8 mouse cellular contexts compared by ENCODE assay signal in genomic region chr7:30373501-30373962, GRCm38 (mm10). TPM values are rescaled to one million over a fixed set of nuclear protein-coding genes. Genes with fewer than 3 reads are reported as not detected.
DNase-seq lines count a peak whose midpoint lies in the region; ATAC-seq and TF ChIP-seq lines count a peak whose summit lies in the region.

No protein-coding gene starts in this region.

- peak; percentile 27 to 97; a peak in 2 of 4 replicates for TF ChIP-seq CTCF in CH12.LX (conservative IDR thresholded peaks at IDR 0.05 in 1 of 2, IDR thresholded peaks at IDR 0.05 in 1 of 2; ENCODE audit: low read depth in 2 of 2, low read length in 2 of 2)

- peak; percentile 72 for TF ChIP-seq POLR2A in CH12.LX (IDR thresholded peaks at IDR 0.05; ENCODE audit: low read depth, low read length)

- H3K27me3 ChIP-seq in CH12.LX (replicated peaks), result peaks cover 47% of the 10 kb centered on the region
- no peaks in the 10 kb centered on the region for H3K27me3 ChIP-seq in forebrain, embryonic 11.5 days (ENCODE audit: control insufficient read depth, insufficient read depth, low read length)
- no peaks in the 10 kb centered on the region for H3K27me3 ChIP-seq in heart, embryonic 16.5 days (ENCODE audit: control insufficient read depth, insufficient read depth, low read length)
- no peaks in the 10 kb centered on the region; the same call in 1 of the 2 replicates for H3K27me3 ChIP-seq in liver, embryonic 15.5 days
- H3K27me3 ChIP-seq in neural tube, embryonic 12.5 days (replicated peaks), result no peaks in the 10 kb centered on the region

- in situ Hi-C loops in CH12.LX (cut with MboI; ENCODE audit: low pct_ligation_motif_present, low pct_unique_long_range_greater_than_20kb, low sequenced_read_pairs), result no loop called here

- H3K9me3 ChIP-seq in CH12.LX (replicated peaks; ENCODE audit: low read length), result peaks cover 4% of the 10 kb centered on the region
- no peaks in the 10 kb centered on the region for H3K9me3 ChIP-seq in forebrain, embryonic 11.5 days (ENCODE audit: control insufficient read depth, low read length)
- H3K9me3 ChIP-seq in heart, embryonic 16.5 days (replicated peaks; ENCODE audit: control insufficient read depth, low read length), result no peaks in the 10 kb centered on the region
- H3K9me3 ChIP-seq in liver, embryonic 15.5 days (replicated peaks), result no peaks in the 10 kb centered on the region
- H3K9me3 ChIP-seq in neural tube, embryonic 12.5 days, result no peaks in the 10 kb centered on the region

- H3K79me2 ChIP-seq in CH12.LX (replicated peaks; ENCODE audit: control insufficient read depth, extremely low read depth, insufficient read depth, poor library complexity, severe bottlenecking), result no peaks in the 10 kb centered on the region

- peak; percentile 92 for TF ChIP-seq RAD21 in CH12.LX (IDR thresholded peaks at IDR 0.05; ENCODE audit: low read depth, low read length)

- no peak for TF ChIP-seq EP300 in CH12.LX (IDR thresholded peaks at IDR 0.05; ENCODE audit: low read length)

- dilution Hi-C loops in CH12.LX (cut with MboI; ENCODE audit: extremely low pct_ligation_motif_present, extremely low pct_unique_long_range_greater_than_20kb, low sequenced_read_pairs), result no loop called here

- peak overlapping the region; percentile 24; the same call in 1 of the 2 replicates for H3K9ac ChIP-seq in CH12.LX (ENCODE audit: insufficient read depth, low read depth)
- H3K9ac ChIP-seq in forebrain, embryonic 11.5 days (ENCODE audit: low read length), result peak overlapping the region; percentile 64
- H3K9ac ChIP-seq in heart, embryonic 16.5 days (ENCODE audit: low read length), result peak overlapping the region; percentile 73
- 0 out of 2 replicates have a peak overlapping the region, but pooled peaks have one; percentile 13 for H3K9ac ChIP-seq in liver, embryonic 15.5 days
- H3K9ac ChIP-seq in neural tube, embryonic 12.5 days, result no peak overlapping the region

- H3K4me2 ChIP-seq in CH12.LX (ENCODE audit: insufficient read depth, low read depth, poor library complexity, severe bottlenecking), result peak overlapping the region; percentile 55
- peak overlapping the region; percentile 67 for H3K4me2 ChIP-seq in forebrain, embryonic 11.5 days (ENCODE audit: low read depth, low read length, severe bottlenecking)
- peak overlapping the region; percentile 80 for H3K4me2 ChIP-seq in heart, embryonic 16.5 days (ENCODE audit: low read depth, low read length)
- H3K4me2 ChIP-seq in liver, embryonic 15.5 days, result peak overlapping the region; percentile 72
- H3K4me2 ChIP-seq in neural tube, embryonic 12.5 days (replicated peaks), result peak overlapping the region; percentile 59

- peak; percentile 96 for DNase-seq in CH12.LX (ENCODE audit: extremely low read depth)
- DNase-seq in c-Kit-positive CD71-positive TER-119-negative erythroid progenitor cells, embryonic 14.5 days (ENCODE audit: low read depth), result peak; percentile 86
- DNase-seq in forebrain, embryonic 11.5 days (ENCODE audit: low spot score), result peak; percentile 95
- DNase-seq in kidney, postnatal 36 days, result peak; percentile 94 to 96
- peak; percentile 99 for DNase-seq in telencephalon, adult 2 months (ENCODE audit: low read depth, low spot score)

- H3K4me1 ChIP-seq in CH12.LX (ENCODE audit: control insufficient read depth in 1 of 2, insufficient read depth in 2 of 2), result no peaks in the 10 kb centered on the region; a peak in 1 of 4 replicates
- H3K4me1 ChIP-seq in forebrain, embryonic 11.5 days (replicated peaks; ENCODE audit: control insufficient read depth, insufficient read depth, low read length), result no peaks in the 10 kb centered on the region
- H3K4me1 ChIP-seq in heart, embryonic 16.5 days (ENCODE audit: control insufficient read depth, insufficient read depth, low read length), result peaks cover 3% of the 10 kb centered on the region
- H3K4me1 ChIP-seq in liver, embryonic 15.5 days (replicated peaks), result peaks cover 4% of the 10 kb centered on the region
- H3K4me1 ChIP-seq in neural tube, embryonic 12.5 days, result no peaks in the 10 kb centered on the region

- WGBS in forebrain, embryonic 11.5 days, result under 1% methylated on average over 21 of the region's 21 CpGs
- WGBS in heart, embryonic 16.5 days, result under 1% methylated on average over 21 of the region's 21 CpGs
- WGBS in liver, embryonic 15.5 days (ENCODE audit: insufficient replicate concordance), result under 1% methylated on average over 21 of the region's 21 CpGs
- 2% methylated on average over 21 of the region's 21 CpGs for WGBS in neural tube, embryonic 12.5 days

- H3K4me3 ChIP-seq in CH12.LX (replicated peaks in 1 of 3; ENCODE audit: low read depth in 2 of 3, low read length in 2 of 3, poor library complexity in 1 of 3), result peak overlapping the region; percentile 34 to 50 (median 49)
- H3K4me3 ChIP-seq in forebrain, embryonic 11.5 days (ENCODE audit: low read depth, low read length), result peak overlapping the region; percentile 37
- H3K4me3 ChIP-seq in heart, embryonic 16.5 days (ENCODE audit: low read length), result peak overlapping the region; percentile 63
- H3K4me3 ChIP-seq in liver, embryonic 15.5 days (replicated peaks), result peak overlapping the region; percentile 53
- peak overlapping the region; percentile 32 for H3K4me3 ChIP-seq in neural tube, embryonic 12.5 days

- H3K27ac ChIP-seq in CH12.LX (ENCODE audit: insufficient read depth, low read depth), result no peak overlapping the region
- no peak overlapping the region for H3K27ac ChIP-seq in forebrain, embryonic 11.5 days (ENCODE audit: low read depth, low read length)
- no peak overlapping the region for H3K27ac ChIP-seq in heart, embryonic 16.5 days (ENCODE audit: low read length)
- no peak overlapping the region for H3K27ac ChIP-seq in liver, embryonic 15.5 days (replicated peaks)
- no peak overlapping the region for H3K27ac ChIP-seq in neural tube, embryonic 12.5 days

- ATAC-seq in forebrain, embryonic 11.5 days (replicated peaks; ENCODE audit: low FRiP score), result peak; percentile 100
- peak; percentile 98 for ATAC-seq in heart, embryonic 16.5 days (replicated peaks; ENCODE audit: extremely low read depth, insufficient read depth, low FRiP score)
- peak; percentile 94 for ATAC-seq in liver, embryonic 15.5 days (ENCODE audit: insufficient read depth)
- ATAC-seq in neural tube, embryonic 12.5 days (ENCODE audit: low FRiP score, low read depth), result peak; percentile 98

- no peaks in the 10 kb centered on the region for H3K36me3 ChIP-seq in CH12.LX (replicated peaks in 1 of 2; ENCODE audit: control insufficient read depth in 1 of 2, insufficient read depth in 1 of 2, low read length in 1 of 2)
- H3K36me3 ChIP-seq in forebrain, embryonic 11.5 days (ENCODE audit: control insufficient read depth, insufficient read depth, low read length), result no peaks in the 10 kb centered on the region
- no peaks in the 10 kb centered on the region for H3K36me3 ChIP-seq in heart, embryonic 16.5 days (ENCODE audit: control insufficient read depth, insufficient read depth)
- no peaks in the 10 kb centered on the region for H3K36me3 ChIP-seq in liver, embryonic 15.5 days (replicated peaks)
- no peaks in the 10 kb centered on the region for H3K36me3 ChIP-seq in neural tube, embryonic 12.5 days

RNA-seq across cellular contexts. Expression of gene Lrfn3, which starts 11.0 kb away (rescaled TPM):
- total RNA-seq in CH12.LX (2012; rRNA removed) (0.04 and 0.08 TPM in 2 replicates), CH12.LX (2014; rRNA removed) (not detected in 2 replicates)
- not detected in 2 replicates for polyA plus RNA-seq in CH12.LX (2012; ENCODE audit: insufficient read length, low read depth)
- polyA plus RNA-seq in forebrain, embryonic 11.5 days (2014; fragmentation: Nextera tagmentation; extraction: Ambion mirVana), result 7.2 TPM in 2 replicates
- polyA plus RNA-seq in heart, embryonic 16.5 days (2015; fragmentation: Nextera tagmentation; extraction: Ambion mirVana), result 1.2 and 1.4 TPM in 2 replicates
- polyA plus RNA-seq in liver, embryonic 15.5 days (2015; fragmentation: Nextera tagmentation; extraction: Ambion mirVana), result 1.9 and 2.0 TPM in 2 replicates
- 10.7 and 11.1 TPM in 2 replicates for polyA plus RNA-seq in neural tube, embryonic 12.5 days (2016; fragmentation: Nextera tagmentation; extraction: Ambion mirVana)

RNA-seq across cellular contexts. Expression of gene Tyrobp, which starts 40.0 kb away (rescaled TPM):
- total RNA-seq in CH12.LX (2012; rRNA removed) (4.2 and 5.0 TPM in 2 replicates), CH12.LX (2014; rRNA removed) (9.4 and 13.0 TPM in 2 replicates)
- polyA plus RNA-seq in CH12.LX (2012; ENCODE audit: insufficient read length, low read depth), result 14.3 and 18.9 TPM in 2 replicates
- 9.6 and 15.2 TPM in 2 replicates for polyA plus RNA-seq in forebrain, embryonic 11.5 days (2014; fragmentation: Nextera tagmentation; extraction: Ambion mirVana)
- 32.2 and 34.7 TPM in 2 replicates for polyA plus RNA-seq in heart, embryonic 16.5 days (2015; fragmentation: Nextera tagmentation; extraction: Ambion mirVana)
- 146 and 160 TPM in 2 replicates for polyA plus RNA-seq in liver, embryonic 15.5 days (2015; fragmentation: Nextera tagmentation; extraction: Ambion mirVana)
- 22.6 and 23.2 TPM in 2 replicates for polyA plus RNA-seq in neural tube, embryonic 12.5 days (2016; fragmentation: Nextera tagmentation; extraction: Ambion mirVana)

RNA-seq across cellular contexts. Expression of gene Hcst, which starts 46.1 kb away (rescaled TPM):
- total RNA-seq in CH12.LX (2012; rRNA removed) (8.0 and 11.9 TPM in 2 replicates), CH12.LX (2014; rRNA removed) (6.3 and 11.8 TPM in 2 replicates)
- polyA plus RNA-seq in CH12.LX (2012; ENCODE audit: insufficient read length, low read depth), result 11.8 and 11.9 TPM in 2 replicates
- polyA plus RNA-seq in forebrain, embryonic 11.5 days (2014; fragmentation: Nextera tagmentation; extraction: Ambion mirVana), result 1.0 TPM in 1 of 2 replicates, not detected in the other
- 2.2 and 4.6 TPM in 2 replicates for polyA plus RNA-seq in heart, embryonic 16.5 days (2015; fragmentation: Nextera tagmentation; extraction: Ambion mirVana)
- polyA plus RNA-seq in liver, embryonic 15.5 days (2015; fragmentation: Nextera tagmentation; extraction: Ambion mirVana), result 6.7 and 7.0 TPM in 2 replicates
- 0.72 and 1.2 TPM in 2 replicates for polyA plus RNA-seq in neural tube, embryonic 12.5 days (2016; fragmentation: Nextera tagmentation; extraction: Ambion mirVana)

RNA-seq across cellular contexts. Expression of gene Nfkbid, which starts 48.0 kb away (rescaled TPM):
- total RNA-seq in CH12.LX (2012; rRNA removed) (133 and 161 TPM in 2 replicates), CH12.LX (2014; rRNA removed) (131 and 144 TPM in 2 replicates)
- 175 and 197 TPM in 2 replicates for polyA plus RNA-seq in CH12.LX (2012; ENCODE audit: insufficient read length, low read depth)
- 1.3 and 1.6 TPM in 2 replicates for polyA plus RNA-seq in forebrain, embryonic 11.5 days (2014; fragmentation: Nextera tagmentation; extraction: Ambion mirVana)
- polyA plus RNA-seq in heart, embryonic 16.5 days (2015; fragmentation: Nextera tagmentation; extraction: Ambion mirVana), result 1.7 and 1.8 TPM in 2 replicates
- polyA plus RNA-seq in liver, embryonic 15.5 days (2015; fragmentation: Nextera tagmentation; extraction: Ambion mirVana), result 1.6 and 1.8 TPM in 2 replicates
- 1.4 and 2.1 TPM in 2 replicates for polyA plus RNA-seq in neural tube, embryonic 12.5 days (2016; fragmentation: Nextera tagmentation; extraction: Ambion mirVana)

RNA-seq across cellular contexts. Expression of gene Sdhaf1, which starts 49.8 kb away (rescaled TPM):
- total RNA-seq in CH12.LX (2012; rRNA removed) (12.8 and 14.1 TPM in 2 replicates), CH12.LX (2014; rRNA removed) (16.0 and 18.5 TPM in 2 replicates)
- polyA plus RNA-seq in CH12.LX (2012; ENCODE audit: insufficient read length, low read depth), result 8.8 and 11.3 TPM in 2 replicates
- 21.8 and 23.5 TPM in 2 replicates for polyA plus RNA-seq in forebrain, embryonic 11.5 days (2014; fragmentation: Nextera tagmentation; extraction: Ambion mirVana)
- 12.0 and 17.0 TPM in 2 replicates for polyA plus RNA-seq in heart, embryonic 16.5 days (2015; fragmentation: Nextera tagmentation; extraction: Ambion mirVana)
- polyA plus RNA-seq in liver, embryonic 15.5 days (2015; fragmentation: Nextera tagmentation; extraction: Ambion mirVana), result 4.3 and 5.1 TPM in 2 replicates
- polyA plus RNA-seq in neural tube, embryonic 12.5 days (2016; fragmentation: Nextera tagmentation; extraction: Ambion mirVana), result 25.9 and 26.7 TPM in 2 replicates
